Mouse (Mus musculus) limb, embryonic 14.5 days (tissue): ENCODE data around the gene Tomm20. TPM values are rescaled to one million over a fixed set of nuclear protein-coding genes. Genes with fewer than 3 reads are reported as not detected.

Experiments used
- ATAC-seq: fragments of 200-750 bp; cut with Nextera tagmentation; 2 replicates; pipeline ENCODE4 v1.8.0; 2017; ENCODE audit warnings: low read depth, moderate number of reproducible peaks, moderate TSS enrichment; ENCODE audit not compliant: low FRiP score
- DNase-seq: peaks from one replicate; pipeline ENCODE4 v3.0.0-alpha.2; 2015; ENCODE audit warnings: low spot score
- H3K27ac ChIP-seq: fragments of 300-500 bp; sonication (generic); replicated peaks from 2 replicates; pipeline ENCODE4 v1.5.1; 2014; ENCODE audit warnings: low read depth, mild to moderate bottlenecking, low read length, moderate library complexity, mixed read lengths
- H3K27me3 ChIP-seq: fragments of 300-500 bp; sonication (generic); 2 replicates; pipeline ENCODE4 v1.6.1; 2014; ENCODE audit warnings: low read length, mixed read lengths; ENCODE audit not compliant: control insufficient read depth, insufficient read depth
- H3K36me3 ChIP-seq: fragments of 300-500 bp; sonication (generic); 2 replicates; pipeline ENCODE4 v1.6.1; 2014; ENCODE audit warnings: mild to moderate bottlenecking, low read length, moderate library complexity, mixed read lengths; ENCODE audit not compliant: control insufficient read depth, insufficient read depth
- H3K4me1 ChIP-seq: fragments of 300-500 bp; sonication (generic); 2 replicates; pipeline ENCODE4 v1.6.1; 2014; ENCODE audit warnings: antibody characterized with exemption, low read length, mixed read lengths; ENCODE audit not compliant: control insufficient read depth, insufficient read depth
- H3K4me2 ChIP-seq: fragments of 300-500 bp; sonication (generic); replicated peaks from 2 replicates; pipeline ENCODE4 v1.6.1; 2014; ENCODE audit warnings: low read depth, mild to moderate bottlenecking, low read length, moderate library complexity; ENCODE audit not compliant: severe bottlenecking
- H3K4me3 ChIP-seq: fragments of 300-500 bp; sonication (generic); replicated peaks from 2 replicates; pipeline ENCODE4 v1.5.1; 2014; ENCODE audit warnings: low read length
- H3K9ac ChIP-seq: fragments of 300-500 bp; sonication (generic); 2 replicates; pipeline ENCODE4 v1.6.1; 2014; ENCODE audit warnings: mild to moderate bottlenecking, low read depth, low read length, moderate library complexity; ENCODE audit not compliant: severe bottlenecking
- H3K9me3 ChIP-seq: fragments of 300-500 bp; sonication (generic); 2 replicates; pipeline ENCODE4 v1.6.1; 2016; ENCODE audit warnings: low read length; ENCODE audit not compliant: control insufficient read depth
- POLR2A ChIP-seq: fragments of 200-500 bp; IDR thresholded peaks from 2 replicates; pipeline ENCODE4 v1.8.0; 2012; ENCODE audit warnings: inconsistent platforms, mild to moderate bottlenecking, moderate library complexity, borderline replicate concordance; ENCODE audit not compliant: insufficient read depth, insufficient read length; ENCODE audit errors: extremely low read depth
- WGBS: fragments of 180-500 bp; shearing (Covaris S2); extraction: QIAGEN DNeasy Blood & Tissue Kit; methylation state at CpG from one replicate; pipeline ENCODE4 v1.1.7; 2014; 5-methylcytosine and 5-hydroxymethylcytosine counted together
- polyA plus RNA-seq, 2 experiments: library from polyadenylated mRNA; depleted of rRNA in 1 of 2; stranded (reverse) in 1 of 2; unstranded in 1 of 2; fragments of >200 nt; fragmentation: Nextera tagmentation in 1 of 2; extraction: Ambion mirVana in 1 of 2; gene quantifications; 2 replicates each; pipeline versions ENCODE4 v1.2.1 to v1.2.3; 2012 to 2014

The Tomm20 gene
- polyA plus RNA-seq, 2 experiments, result 210 to 251 TPM

DNA sequence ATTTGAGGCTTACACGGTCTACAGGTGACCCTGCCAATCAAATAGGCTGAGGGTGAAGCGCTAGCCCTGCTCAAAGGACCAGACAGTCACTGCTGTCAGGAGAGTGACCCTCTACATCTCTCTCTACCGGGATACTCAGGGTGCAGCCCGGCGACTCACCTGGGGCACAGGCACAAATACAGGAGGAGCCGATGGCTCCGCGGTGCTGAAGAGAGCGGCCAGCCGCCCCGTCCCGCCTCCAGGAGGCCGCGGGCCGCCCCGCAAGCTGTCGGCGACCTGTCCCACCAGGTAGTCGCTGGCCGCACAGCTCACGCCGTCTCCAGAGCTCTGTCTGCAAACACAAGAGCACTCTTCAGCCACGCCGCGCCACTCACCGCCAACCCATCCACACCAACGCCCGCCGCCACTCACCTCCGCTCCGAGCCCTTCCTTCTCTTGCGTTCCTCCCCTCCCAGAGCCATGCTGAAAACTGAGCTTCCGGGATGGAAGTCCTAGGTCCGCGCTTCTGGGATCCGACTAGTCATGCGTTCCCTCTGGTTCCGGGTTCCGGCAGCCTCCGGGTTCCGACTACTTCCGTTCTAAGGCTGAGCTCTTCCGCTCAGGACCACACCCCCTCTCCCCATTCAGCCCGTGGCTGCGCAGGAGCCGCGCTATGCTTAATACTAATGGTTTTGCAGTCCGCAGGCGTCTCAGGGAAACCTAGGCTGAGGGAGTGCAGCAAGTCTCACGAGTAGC, 25.1 kb upstream of the Tomm20 start, which contains the start of gene Rbm34:
TSS of gene Rbm34 (minus strand) at position 493 of the 735 bp plus-strand sequence.
- H3K9ac ChIP-seq, result peak within 1 kb of the TSS; percentile 79
- peak within 1 kb of the TSS; percentile 74 for H3K4me2 ChIP-seq
- WGBS, result 1% methylated on average over 43 of the region's 50 CpGs
- H3K27ac ChIP-seq, result peak within 1 kb of the TSS; percentile 63
- TF ChIP-seq POLR2A, result peak; percentile 88; the same call in 1 of the 2 replicates
- no peaks in the 10 kb centered on the region for H3K9me3 ChIP-seq
- DNase-seq, result peak; percentile 96
- H3K4me1 ChIP-seq, result peaks cover 5% of the 10 kb centered on the region
- H3K36me3 ChIP-seq, result peaks cover 33% of the 10 kb centered on the region
- no peaks in the 10 kb centered on the region for H3K27me3 ChIP-seq
- peak; percentile 97 for ATAC-seq
- peak within 1 kb of the TSS; percentile 97 for H3K4me3 ChIP-seq

DNA sequence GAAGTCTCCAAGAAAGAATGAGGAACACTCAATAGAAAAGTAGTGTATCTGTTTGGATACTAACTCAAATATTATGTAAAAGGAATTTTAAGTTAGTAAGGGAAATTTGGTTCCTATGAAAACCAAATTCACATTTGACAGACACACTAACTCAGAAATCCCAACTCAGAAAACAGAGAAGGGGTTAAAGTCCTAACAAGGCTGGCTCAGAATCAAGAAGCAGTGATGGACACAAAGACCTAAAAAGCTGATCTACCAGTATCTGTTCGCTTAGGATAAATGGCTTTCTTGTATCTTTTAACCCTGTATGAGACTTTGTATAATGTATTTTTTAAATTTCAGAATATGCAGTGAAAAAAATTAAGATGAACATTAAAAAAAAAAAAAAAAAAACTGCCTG, 23.9 kb upstream of the Tomm20 start:
- no peak for ATAC-seq
- Histone ChIP-seq H3K9ac (no peak overlapping the region), H3K36me3 (peaks cover 45% of the 10 kb centered on the region), H3K27me3 (no peaks in the 10 kb centered on the region), H3K4me1 (peaks cover 5% of the 10 kb centered on the region), H3K27ac (no peak overlapping the region), H3K4me2 (no peak overlapping the region), H3K4me3 (no peak overlapping the region), H3K9me3 (no peaks in the 10 kb centered on the region)
- DNase-seq, result no peak
- WGBS, result 93% methylated on average over 1 of the region's 1 CpGs
- TF ChIP-seq POLR2A, result no peak

- Histone ChIP-seq H3K4me2 (no peak overlapping the region), H3K27me3 (no peaks in the 10 kb centered on the region), H3K4me1 (peaks cover 5% of the 10 kb centered on the region), H3K36me3 (peaks cover 53% of the 10 kb centered on the region), H3K9me3 (no peaks in the 10 kb centered on the region), H3K27ac (no peak overlapping the region), H3K4me3 (no peak overlapping the region), H3K9ac (no peak overlapping the region)
- TF ChIP-seq POLR2A, result no peak
- WGBS, result 96% methylated on average over 6 of the region's 6 CpGs
- DNase-seq (no peak), ATAC-seq (no peak)
These were observed 22.5 kb upstream of the Tomm20 start for GRCm38 (mm10) chr8:126968107-126968506.

DNA sequence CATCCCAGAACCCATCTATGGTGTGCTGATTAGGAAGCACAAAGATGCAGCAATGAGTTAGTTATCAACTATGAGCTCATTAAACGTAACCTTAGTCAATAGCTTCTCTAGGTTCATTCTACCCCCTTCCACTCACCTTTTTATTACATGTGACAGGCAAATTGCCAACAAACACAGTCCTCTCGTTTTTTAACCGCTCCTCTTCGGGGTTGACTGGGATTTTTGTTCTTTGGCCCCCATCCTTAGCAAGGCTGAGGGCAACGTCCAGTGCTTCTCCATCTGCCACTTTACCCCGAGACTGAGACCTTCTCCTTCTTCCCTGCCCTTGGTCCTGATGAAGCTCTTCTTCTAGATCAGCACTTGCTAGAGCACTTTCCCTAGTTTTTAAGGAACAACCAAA, 19.6 kb upstream of the Tomm20 start:
- Histone ChIP-seq H3K9ac (no peak overlapping the region), H3K9me3 (no peaks in the 10 kb centered on the region), H3K27me3 (no peaks in the 10 kb centered on the region), H3K4me2 (no peak overlapping the region), H3K36me3 (peaks cover 81% of the 10 kb centered on the region), H3K4me3 (no peak overlapping the region), H3K4me1 (peaks cover 3% of the 10 kb centered on the region), H3K27ac (no peak overlapping the region)
- WGBS, result 69% methylated on average over 6 of the region's 6 CpGs
- no peak for DNase-seq
- no peak for TF ChIP-seq POLR2A
- ATAC-seq, result no peak

DNA sequence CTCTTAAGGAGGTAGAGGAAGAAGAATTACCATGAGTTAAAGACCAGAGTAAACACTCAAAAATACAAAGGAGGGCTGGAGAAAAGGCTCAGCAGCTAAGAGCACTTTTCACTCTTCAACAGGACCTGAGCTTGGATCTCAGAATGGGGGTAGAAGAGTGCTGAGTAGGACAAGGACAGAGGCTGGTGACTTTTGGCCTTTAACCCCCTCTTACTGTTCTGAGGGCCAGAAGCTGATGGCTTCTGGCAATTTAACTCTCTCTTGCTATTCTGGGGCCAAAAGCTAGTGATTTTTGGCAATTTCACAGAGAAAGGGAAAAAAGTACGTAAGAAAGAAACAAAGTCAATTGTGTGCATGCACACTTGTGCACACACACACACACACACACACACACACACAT, 17.2 kb upstream of the Tomm20 start:
- H3K4me2 ChIP-seq, result no peak overlapping the region
- ATAC-seq, result no peak
- H3K4me3 ChIP-seq, result no peak overlapping the region
- no peak for TF ChIP-seq POLR2A
- H3K9me3 ChIP-seq, result no peaks in the 10 kb centered on the region
- peaks cover 90% of the 10 kb centered on the region for H3K36me3 ChIP-seq
- H3K4me1 ChIP-seq, result no peaks in the 10 kb centered on the region
- 100% methylated on average over 1 of the region's 1 CpGs for whole genome bisulfite sequencing
- H3K9ac ChIP-seq, result no peak overlapping the region
- H3K27me3 ChIP-seq, result no peaks in the 10 kb centered on the region
- DNase-seq, result no peak
- no peak overlapping the region for H3K27ac ChIP-seq
